Mouse (Mus musculus) limb, embryonic 12.5 days (tissue): Measurements from ENCODE around the gene Rtl6. TPM values are rescaled to one million over a fixed set of nuclear protein-coding genes. Genes with fewer than 3 reads are reported as not detected.
A peak's percentile ranks its signal among the peaks of the same experiment; 100 is the strongest.

Experiments
- ATAC-seq: fragments of 200-750 bp; cut with Nextera tagmentation; 2 replicates; pipeline ENCODE4 v1.8.0; 2017; ENCODE audit warnings: low read depth, moderate TSS enrichment; ENCODE audit not compliant: insufficient number of reproducible peaks, insufficient read depth, low FRiP score, low TSS enrichment
- H3K27ac ChIP-seq: fragments of 300-500 bp; sonication (generic); 2 replicates; pipeline ENCODE4 v1.5.1; 2016; ENCODE audit warnings: mild to moderate bottlenecking, moderate library complexity
- H3K27me3 ChIP-seq: fragments of 300-500 bp; sonication (generic); 2 replicates; pipeline ENCODE4 v1.6.1; 2016; ENCODE audit warnings: mild to moderate bottlenecking, moderate library complexity
- H3K36me3 ChIP-seq: fragments of 300-500 bp; sonication (generic); 2 replicates; pipeline ENCODE4 v1.6.1; 2016; ENCODE audit warnings: mild to moderate bottlenecking, moderate library complexity
- H3K4me1 ChIP-seq: fragments of 300-500 bp; sonication (generic); replicated peaks from 2 replicates; pipeline ENCODE4 v1.6.1; 2016
- H3K4me2 ChIP-seq: fragments of 300-500 bp; sonication (generic); 2 replicates; pipeline ENCODE4 v1.6.1; 2016; ENCODE audit warnings: mild to moderate bottlenecking, moderate library complexity
- H3K4me3 ChIP-seq: fragments of 300-500 bp; sonication (generic); replicated peaks from 2 replicates; pipeline ENCODE4 v1.5.1; 2016; ENCODE audit warnings: mild to moderate bottlenecking
- H3K9ac ChIP-seq: fragments of 300-500 bp; sonication (generic); replicated peaks from 2 replicates; pipeline ENCODE4 v1.6.1; 2016; ENCODE audit warnings: mild to moderate bottlenecking, moderate library complexity
- H3K9me3 ChIP-seq: fragments of 300-500 bp; sonication (generic); 2 replicates; pipeline ENCODE4 v1.6.1; 2016; ENCODE audit warnings: mild to moderate bottlenecking, moderate library complexity
- WGBS: fragments of 180-500 bp; shearing (Covaris S2); methylation state at CpG from one replicate; pipeline ENCODE4 v1.1.7; 2016; 5-methylcytosine and 5-hydroxymethylcytosine counted together
- polyA plus RNA-seq: library from polyadenylated mRNA; unstranded; fragments of >200 nt; fragmentation: Nextera tagmentation; extraction: Ambion mirVana; gene quantifications from 2 replicates; pipeline ENCODE4 v1.2.1, GENCODE M21; 2016

Gene Rtl6
- 30.1 and 30.2 TPM in 2 replicates for polyA plus RNA-seq

DNA sequence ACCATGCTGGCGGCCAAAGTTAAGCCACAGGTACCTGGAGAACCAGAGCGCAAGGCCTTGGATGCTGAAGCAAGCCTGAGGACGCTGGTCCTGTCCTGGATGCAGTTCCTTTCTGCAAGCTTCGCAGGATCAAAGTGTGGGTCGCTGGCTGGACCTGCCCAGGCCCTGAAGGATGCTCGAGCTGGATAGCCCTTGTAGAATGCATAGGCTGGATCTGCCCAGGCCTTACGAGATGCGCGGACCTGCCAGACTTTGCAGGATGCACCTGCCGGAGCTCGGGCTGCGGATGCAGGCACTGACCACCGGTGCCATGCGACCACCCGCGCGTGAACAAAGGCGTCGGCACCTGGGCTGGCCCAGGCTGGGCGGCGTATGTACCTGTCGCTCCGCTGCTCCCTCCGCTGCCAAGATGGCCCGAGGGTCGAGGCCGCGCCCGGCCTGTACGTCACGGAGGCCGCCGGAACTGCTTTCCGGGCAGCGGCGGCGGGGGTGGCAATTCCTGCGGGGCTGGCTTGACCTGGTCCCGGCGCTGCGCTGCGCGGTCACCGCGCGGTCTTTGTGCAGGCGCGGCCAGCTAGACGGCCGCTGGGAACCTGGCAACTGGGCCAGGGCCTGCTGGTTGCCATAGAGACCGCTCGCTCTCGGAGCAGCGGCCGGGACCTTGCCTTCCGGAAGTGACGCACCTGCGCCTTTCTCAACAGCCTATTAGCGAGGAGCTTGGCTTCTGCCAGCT is at the start of gene Rtl6:
TSS of gene Rtl6 (minus strand) at position 635 of the 733 bp plus-strand sequence.
- ATAC-seq = peak; percentile 76
- 9% methylated on average over 59 of the region's 59 CpGs for WGBS
- peaks cover 19% of the 10 kb centered on the region for H3K4me1 ChIP-seq
- no peaks in the 10 kb centered on the region; the same call in 1 of the 2 replicates for H3K27me3 ChIP-seq
- H3K9ac ChIP-seq = peak within 1 kb of the TSS; percentile 80
- peak within 1 kb of the TSS; percentile 80 for H3K4me3 ChIP-seq
- H3K9me3 ChIP-seq = 0 out of 2 replicates have a peak, but pooled peaks cover 6% of the 10 kb centered on the region
- peak within 1 kb of the TSS; percentile 78 for H3K27ac ChIP-seq
- peak within 1 kb of the TSS; percentile 86 for H3K4me2 ChIP-seq
- H3K36me3 ChIP-seq = peaks cover 38% of the 10 kb centered on the region

DNA sequence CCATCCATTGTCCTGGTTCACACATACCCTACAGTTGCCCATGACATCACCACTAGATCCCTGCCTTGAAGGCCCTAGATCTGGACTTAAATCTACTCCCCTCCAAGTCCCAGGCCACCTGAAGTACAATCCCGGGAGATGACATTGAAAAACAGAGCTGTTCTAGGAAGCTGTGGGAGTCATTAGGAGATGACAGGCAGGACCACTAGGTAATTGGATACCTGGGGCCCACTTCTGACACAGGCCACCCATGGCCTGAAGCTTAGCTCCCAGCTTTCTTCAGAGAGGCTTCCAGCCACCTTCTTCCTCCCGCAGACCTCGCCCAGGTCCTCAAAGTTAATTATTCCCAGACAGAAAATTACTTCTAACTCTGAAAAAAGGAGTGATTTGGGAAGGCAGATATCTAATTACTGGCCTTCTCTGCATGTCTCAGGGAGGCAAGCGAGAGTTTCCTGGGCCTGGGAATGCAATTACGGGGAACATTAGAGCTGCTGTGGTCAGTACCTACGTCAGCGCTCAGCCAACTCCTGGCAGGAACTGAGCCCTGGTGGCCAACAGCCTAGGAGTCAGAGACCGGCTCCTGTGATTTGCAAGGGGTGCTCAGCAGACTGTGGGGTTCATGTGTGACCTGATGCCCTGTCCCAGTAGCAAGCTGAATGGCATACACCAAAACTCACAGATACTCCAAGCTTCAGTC is 45.8 kb upstream of the Rtl6 start:
- Histone ChIP-seq H3K36me3 (no peaks in the 10 kb centered on the region), H3K27ac (no peak overlapping the region), H3K4me2 (no peak overlapping the region), H3K9ac (no peak overlapping the region), H3K9me3 (peaks cover 16% of the 10 kb centered on the region; the same call in 1 of the 2 replicates), H3K4me1 (peaks cover 14% of the 10 kb centered on the region), H3K27me3 (no peaks in the 10 kb centered on the region), H3K4me3 (no peak overlapping the region)
- WGBS = 15% methylated on average over 8 of the region's 8 CpGs
- no peak for ATAC-seq

DNA sequence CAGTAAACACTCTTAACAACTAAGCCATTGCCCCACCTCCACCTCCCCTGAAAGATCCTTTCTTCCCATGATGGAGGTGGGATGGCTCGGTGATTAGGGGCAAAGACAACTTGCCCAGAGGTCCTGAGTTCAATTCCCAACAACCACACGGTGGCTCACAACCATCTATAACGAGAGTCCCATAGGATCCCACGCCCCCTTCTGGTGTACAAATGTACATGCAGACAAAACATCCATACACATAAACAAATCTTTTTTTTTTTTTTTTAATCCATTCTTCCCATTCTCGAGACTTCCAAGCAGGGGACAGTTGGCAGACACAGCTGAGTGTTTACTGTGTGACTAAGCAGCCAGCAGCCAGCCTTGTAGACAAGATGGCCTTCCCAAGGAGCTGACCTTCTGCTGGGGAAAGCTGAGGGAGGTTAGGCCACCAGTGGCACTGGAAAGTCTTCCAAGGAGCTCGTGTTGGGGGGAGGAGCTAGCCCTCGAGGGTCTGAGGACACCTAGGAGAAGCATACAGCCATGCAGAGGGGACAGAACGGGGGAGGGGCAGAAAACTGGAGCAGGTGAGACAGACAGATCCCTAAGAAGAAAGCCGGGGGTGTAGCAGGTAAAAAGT is 43.5 kb upstream of the Rtl6 start:
- Histone ChIP-seq H3K27ac (no peak overlapping the region), H3K9ac (no peak overlapping the region), H3K9me3 (peaks cover 7% of the 10 kb centered on the region; the same call in 1 of the 2 replicates), H3K4me1 (peaks cover 14% of the 10 kb centered on the region), H3K4me3 (no peak overlapping the region), H3K27me3 (no peaks in the 10 kb centered on the region; the same call in 1 of the 2 replicates), H3K36me3 (no peaks in the 10 kb centered on the region), H3K4me2 (no peak overlapping the region)
- ATAC-seq = no peak
- 78% methylated on average over 9 of the region's 9 CpGs for WGBS

DNA sequence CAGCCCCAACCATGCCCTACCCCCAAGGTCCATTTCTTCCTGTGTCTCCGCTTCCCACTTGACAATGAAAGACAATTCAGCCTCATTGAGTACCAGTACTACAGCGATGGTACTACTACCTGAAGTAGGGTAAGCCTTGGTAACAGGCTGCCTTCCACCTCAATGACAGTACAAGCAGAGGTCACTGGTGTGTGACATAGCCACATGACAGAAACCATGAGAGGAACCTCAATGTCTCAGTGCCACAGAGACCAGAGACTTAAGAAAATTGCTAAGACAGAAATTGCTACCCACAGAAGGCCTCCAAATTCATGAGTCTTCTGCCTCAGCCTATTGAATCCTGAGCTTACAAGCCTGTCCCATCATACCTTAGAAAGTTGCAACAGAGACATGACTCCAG is 41.3 kb upstream of the Rtl6 start:
- WGBS = 90% methylated on average over 2 of the region's 2 CpGs
- no peak overlapping the region for H3K4me2 ChIP-seq
- H3K27me3 ChIP-seq = no peaks in the 10 kb centered on the region; the same call in 1 of the 2 replicates
- H3K27ac ChIP-seq = no peak overlapping the region
- no peaks in the 10 kb centered on the region for H3K36me3 ChIP-seq
- no peak overlapping the region for H3K4me3 ChIP-seq
- no peak for ATAC-seq
- H3K9ac ChIP-seq = no peak overlapping the region
- H3K4me1 ChIP-seq = peaks cover 22% of the 10 kb centered on the region
- no peaks in the 10 kb centered on the region for H3K9me3 ChIP-seq

DNA sequence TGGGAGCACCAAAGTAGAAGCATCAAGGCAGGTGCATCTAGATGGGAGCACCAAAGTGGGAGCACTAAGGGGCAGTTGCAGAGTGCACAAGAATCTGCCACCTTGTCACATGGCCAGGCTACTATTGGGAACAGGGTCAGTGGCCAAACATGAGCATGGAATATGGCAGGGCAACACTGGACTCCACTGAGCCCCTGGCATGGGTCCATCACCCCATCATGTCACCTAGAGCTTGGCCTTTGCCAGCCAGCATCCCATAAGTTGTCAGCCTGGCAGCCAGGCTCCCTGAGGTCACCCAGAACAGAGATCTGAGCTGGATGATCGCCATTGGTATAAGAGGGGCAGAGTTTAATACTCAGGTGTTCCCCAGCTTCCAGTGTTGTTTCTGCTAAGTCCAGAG is 40.2 kb upstream of the Rtl6 start:
- no peak overlapping the region for H3K27ac ChIP-seq
- ATAC-seq = no peak

DNA sequence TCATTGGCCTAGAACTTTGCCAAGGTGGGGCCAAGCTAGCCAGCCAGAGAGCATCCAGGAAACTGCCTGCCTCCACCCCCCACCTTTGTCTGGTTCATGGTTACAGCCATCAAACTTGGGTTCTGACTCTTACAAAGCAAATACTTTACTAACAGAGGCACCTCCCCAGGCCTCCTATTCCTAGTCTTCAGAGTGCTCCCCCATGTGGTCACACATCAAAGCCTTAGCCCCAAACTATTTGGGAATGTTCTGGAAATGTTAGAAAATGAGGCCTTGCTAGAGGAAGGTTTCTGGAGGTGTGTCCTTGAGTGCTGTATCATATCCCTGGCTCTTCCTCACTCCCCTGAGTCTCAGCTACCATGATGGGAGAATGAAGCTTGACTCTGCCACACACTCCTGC is 39.4 kb upstream of the Rtl6 start:
- Histone ChIP-seq H3K4me3 (no peak overlapping the region), H3K4me2 (no peak overlapping the region), H3K9ac (no peak overlapping the region), H3K27me3 (peaks cover 3% of the 10 kb centered on the region; the same call in 1 of the 2 replicates), H3K36me3 (no peaks in the 10 kb centered on the region), H3K4me1 (peaks cover 32% of the 10 kb centered on the region), H3K27ac (no peak overlapping the region), H3K9me3 (no peaks in the 10 kb centered on the region)
- no peak for ATAC-seq

More for the DNA sequence above, 40.2 kb upstream of the Rtl6 start:
- Histone ChIP-seq H3K9ac (no peak overlapping the region), H3K36me3 (no peaks in the 10 kb centered on the region), H3K27me3 (no peaks in the 10 kb centered on the region; the same call in 1 of the 2 replicates), H3K4me3 (no peak overlapping the region), H3K4me1 (peaks cover 24% of the 10 kb centered on the region), H3K9me3 (no peaks in the 10 kb centered on the region), H3K4me2 (no peak overlapping the region)
- WGBS = 81% methylated on average over 1 of the region's 1 CpGs

DNA sequence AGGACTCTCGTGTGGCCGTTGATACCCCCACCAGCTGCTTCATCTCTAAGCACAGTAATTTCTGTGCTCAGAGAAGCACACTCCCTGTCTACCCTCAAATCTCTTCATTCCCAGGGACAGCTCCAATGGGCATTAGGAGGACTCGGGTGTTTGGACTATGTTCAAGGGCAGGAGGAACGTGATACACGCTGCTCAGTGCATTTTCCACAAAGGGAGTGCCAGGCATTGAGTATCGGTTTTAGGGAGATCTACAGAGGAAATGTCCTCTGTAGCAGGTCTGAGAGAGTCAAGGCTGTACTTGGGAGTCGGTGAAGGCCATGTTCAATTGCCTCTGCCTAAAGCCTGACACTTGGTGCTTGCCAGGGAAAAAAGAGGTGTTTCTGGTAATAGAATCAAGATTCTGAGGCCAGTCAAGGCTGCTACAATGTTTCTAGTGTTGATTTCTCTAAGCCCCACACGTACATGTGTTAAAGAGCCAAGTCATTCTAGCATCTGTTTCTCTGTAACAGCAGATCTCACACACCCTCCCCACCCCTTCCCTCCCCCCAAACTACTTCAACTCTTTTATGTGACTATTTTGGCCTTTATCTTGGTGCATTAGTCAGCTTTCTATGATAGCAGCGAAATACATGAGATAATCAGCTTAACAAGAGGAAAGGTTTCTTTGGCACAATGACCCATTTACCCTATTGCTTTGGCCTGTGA is 37.8 kb upstream of the Rtl6 start:
- Histone ChIP-seq H3K4me2 (no peak overlapping the region), H3K9me3 (no peaks in the 10 kb centered on the region), H3K27ac (no peak overlapping the region), H3K9ac (no peak overlapping the region), H3K27me3 (peaks cover 11% of the 10 kb centered on the region; the same call in 1 of the 2 replicates), H3K36me3 (no peaks in the 10 kb centered on the region), H3K4me1 (peaks cover 43% of the 10 kb centered on the region), H3K4me3 (no peak overlapping the region)
- ATAC-seq = no peak
- 65% methylated on average over 9 of the region's 9 CpGs for WGBS

DNA sequence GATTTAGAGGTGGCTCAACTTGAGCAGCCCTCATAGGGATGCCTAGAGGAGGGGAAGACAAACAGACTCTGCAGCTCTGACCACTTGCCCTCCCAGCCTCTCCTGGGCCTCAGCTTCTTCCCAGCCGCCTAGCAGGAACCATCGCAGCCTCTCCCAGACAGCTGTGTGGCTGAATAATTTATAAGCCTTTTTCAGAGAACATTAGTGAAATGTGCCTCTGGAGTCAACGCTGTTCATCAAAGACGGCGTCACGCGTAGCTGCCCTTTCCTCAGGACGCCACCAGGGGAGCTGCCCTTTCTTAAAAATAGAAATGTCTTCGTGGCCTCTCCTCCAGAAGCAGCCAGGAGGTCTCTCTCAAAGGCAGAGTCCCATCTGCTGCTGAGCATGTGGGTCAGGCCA is 35.9 kb upstream of the Rtl6 start:
- 30% methylated on average over 9 of the region's 9 CpGs for WGBS
- Histone ChIP-seq H3K4me1 (peaks cover 37% of the 10 kb centered on the region), H3K27ac (no peak overlapping the region), H3K27me3 (peaks cover 11% of the 10 kb centered on the region; the same call in 1 of the 2 replicates), H3K9me3 (no peaks in the 10 kb centered on the region), H3K4me3 (no peak overlapping the region), H3K36me3 (no peaks in the 10 kb centered on the region), H3K9ac (no peak overlapping the region), H3K4me2 (no peak overlapping the region)
- no peak for ATAC-seq

DNA sequence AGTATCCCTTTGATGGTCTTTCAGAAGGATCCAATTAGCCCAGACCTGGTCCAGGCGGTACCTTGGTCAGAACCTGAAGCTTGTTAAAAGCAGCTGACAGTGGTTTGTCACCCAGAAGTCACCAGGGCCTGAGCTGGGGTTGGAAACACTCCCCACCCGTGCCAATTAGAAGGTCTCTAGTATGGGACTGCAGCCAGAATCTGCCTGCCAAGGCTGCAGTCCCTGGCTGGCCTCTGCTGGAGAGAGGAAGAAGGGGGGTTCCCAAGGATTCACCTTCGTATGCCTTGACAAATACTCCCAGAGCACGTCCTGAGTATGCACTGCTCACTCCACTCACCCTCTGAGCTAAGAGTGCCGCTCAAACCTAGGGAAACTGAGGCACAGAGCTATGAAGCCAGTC is 34.6 kb upstream of the Rtl6 start:
- H3K9me3 ChIP-seq = no peaks in the 10 kb centered on the region
- no peak overlapping the region for H3K4me3 ChIP-seq
- no peak for ATAC-seq
- 0 out of 2 replicates have a peak overlapping the region, but pooled peaks have one; percentile 8 for H3K27ac ChIP-seq
- 57% methylated on average over 5 of the region's 5 CpGs for WGBS
- H3K27me3 ChIP-seq = peaks cover 11% of the 10 kb centered on the region; the same call in 1 of the 2 replicates
- H3K36me3 ChIP-seq = no peaks in the 10 kb centered on the region
- H3K9ac ChIP-seq = no peak overlapping the region
- H3K4me1 ChIP-seq = peaks cover 37% of the 10 kb centered on the region
- no peak overlapping the region for H3K4me2 ChIP-seq

DNA sequence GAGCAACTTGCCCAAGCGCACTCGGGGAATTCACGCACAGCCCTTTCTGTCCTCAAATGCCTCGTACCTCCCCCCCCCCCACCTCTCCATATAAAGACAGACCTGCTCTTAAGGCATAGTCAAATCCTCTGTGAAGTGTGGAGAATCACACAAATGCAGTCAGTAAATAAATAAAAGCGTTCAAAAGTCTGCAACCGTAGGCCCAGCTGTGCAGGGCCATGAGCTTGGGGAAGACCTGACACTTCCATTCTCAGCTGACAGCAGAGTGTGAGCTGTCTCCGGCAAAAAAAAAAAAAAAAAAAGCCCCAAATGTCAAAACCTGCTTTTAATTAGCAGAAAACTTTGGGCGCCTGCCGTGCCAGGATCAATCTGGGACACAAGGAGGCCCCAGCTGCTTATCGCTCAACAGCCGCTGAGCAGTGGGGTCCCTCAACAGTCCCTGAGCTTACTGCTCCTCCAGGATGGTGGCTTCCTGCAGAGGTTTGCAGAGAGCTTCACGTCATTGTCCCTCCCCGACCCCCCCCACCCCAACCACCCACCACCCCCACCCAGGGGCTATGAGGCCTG is 34.0 kb upstream of the Rtl6 start:
- peaks cover 37% of the 10 kb centered on the region for H3K4me1 ChIP-seq

More for the DNA sequence above, 34.0 kb upstream of the Rtl6 start:
- Histone ChIP-seq H3K9ac (no peak overlapping the region), H3K9me3 (no peaks in the 10 kb centered on the region), H3K4me2 (no peak overlapping the region; the same call in 1 of the 2 replicates), H3K36me3 (no peaks in the 10 kb centered on the region), H3K27me3 (peaks cover 11% of the 10 kb centered on the region; the same call in 1 of the 2 replicates), H3K27ac (0 out of 2 replicates have a peak overlapping the region, but pooled peaks have one; percentile 8), H3K4me3 (no peak overlapping the region)
- no peak for ATAC-seq
- 18% methylated on average over 13 of the region's 13 CpGs for WGBS
